Mouse (Mus musculus) liver, embryonic 14.5 days (tissue): ENCODE data around the gene Hsd17b14. TPM values are rescaled to one million over a fixed set of nuclear protein-coding genes. Genes with fewer than 3 reads are reported as not detected.

Source experiments
- ATAC-seq: fragments of 200-750 bp; cut with Nextera tagmentation; 2 replicates; pipeline ENCODE4 v1.8.0; 2017; ENCODE audit warnings: moderate number of reproducible peaks, mild to moderate bottlenecking, moderate library complexity; ENCODE audit not compliant: insufficient read depth
- DNase-seq, 3 experiments: peaks; one replicate each; pipeline ENCODE4 v3.0.0-alpha.2; 2012 to 2013; ENCODE audit warnings: low read depth in 3 of 3, low spot score in 3 of 3
- H3K27ac ChIP-seq: fragments of 300-500 bp; sonication (generic); 2 replicates; pipeline ENCODE4 v1.5.1; 2014; ENCODE audit warnings: moderate library complexity, mild to moderate bottlenecking, control low read depth, inconsistent platforms
- H3K27me3 ChIP-seq: fragments of 300-500 bp; sonication (generic); 2 replicates; pipeline ENCODE4 v1.6.1; 2014; ENCODE audit warnings: mild to moderate bottlenecking, low read length, moderate library complexity; ENCODE audit not compliant: control insufficient read depth, insufficient read depth
- H3K36me3 ChIP-seq: fragments of 300-500 bp; sonication (generic); replicated peaks from 2 replicates; pipeline ENCODE4 v1.6.1; 2014; ENCODE audit warnings: low read depth; ENCODE audit not compliant: control insufficient read depth, insufficient read depth
- H3K4me1 ChIP-seq, 2 experiments: fragments of 200-500 bp in 1 of 2; fragments of 300-500 bp in 1 of 2; sonication (generic) in 1 of 2; replicated peaks; 2 replicates each; pipeline ENCODE4 v1.6.1; 2012 to 2014; ENCODE audit warnings: antibody characterized with exemption in 1 of 2, inconsistent platforms in 1 of 2, low read length in 1 of 2; ENCODE audit not compliant: control insufficient read depth in 2 of 2, insufficient read depth in 2 of 2
- H3K4me2 ChIP-seq: fragments of 300-500 bp; sonication (generic); 2 replicates; pipeline ENCODE4 v1.6.1; 2014; ENCODE audit warnings: low read depth, mild to moderate bottlenecking, control low read depth, moderate library complexity
- H3K4me3 ChIP-seq, 2 experiments: fragments of 200-500 bp in 1 of 2; fragments of 300-500 bp in 1 of 2; sonication (generic) in 1 of 2; 2 replicates each; pipeline ENCODE4 v1.5.1; 2012 to 2014; ENCODE audit warnings: low read depth in 2 of 2, low read length in 2 of 2, mild to moderate bottlenecking in 2 of 2, control low read depth in 1 of 2, inconsistent platforms in 1 of 2, moderate library complexity in 1 of 2; ENCODE audit not compliant: insufficient read depth in 1 of 2
- H3K9ac ChIP-seq: fragments of 300-500 bp; sonication (generic); replicated peaks from 2 replicates; pipeline ENCODE4 v1.6.1; 2014; ENCODE audit warnings: mild to moderate bottlenecking, control low read depth, moderate library complexity
- H3K9me3 ChIP-seq: fragments of 300-500 bp; sonication (generic); 2 replicates; pipeline ENCODE4 v1.6.1; 2016; ENCODE audit warnings: low read length, mixed read lengths; ENCODE audit not compliant: control insufficient read depth
- CTCF ChIP-seq: IDR thresholded peaks from 2 replicates; pipeline ENCODE4 v1.5.1; 2016; ENCODE audit warnings: antibody characterized with exemption, low read depth, control low read depth
- EP300 ChIP-seq: IDR thresholded peaks from 2 replicates; pipeline ENCODE4 v1.6.1; 2016; ENCODE audit warnings: antibody characterized with exemption, low read depth
- WGBS: fragments of 180-500 bp; shearing (Covaris S2); extraction: QIAGEN DNeasy Blood & Tissue Kit; methylation state at CpG from one replicate; pipeline ENCODE4 v1.1.7; 2014; ENCODE audit not compliant: insufficient replicate concordance; 5-methylcytosine and 5-hydroxymethylcytosine counted together
- polyA plus RNA-seq, 2 experiments: library from polyadenylated mRNA; depleted of rRNA in 1 of 2; stranded (reverse) in 1 of 2; unstranded in 1 of 2; fragments of >200 nt; fragmentation: Nextera tagmentation in 1 of 2; extraction: Ambion mirVana in 1 of 2; gene quantifications; 2 replicates each; pipeline versions ENCODE4 v1.2.1 to v1.2.3; 2012 to 2014

Hsd17b14 gene
- polyA plus RNA-seq, 2 experiments: 1.2 to 2.1 TPM

DNA sequence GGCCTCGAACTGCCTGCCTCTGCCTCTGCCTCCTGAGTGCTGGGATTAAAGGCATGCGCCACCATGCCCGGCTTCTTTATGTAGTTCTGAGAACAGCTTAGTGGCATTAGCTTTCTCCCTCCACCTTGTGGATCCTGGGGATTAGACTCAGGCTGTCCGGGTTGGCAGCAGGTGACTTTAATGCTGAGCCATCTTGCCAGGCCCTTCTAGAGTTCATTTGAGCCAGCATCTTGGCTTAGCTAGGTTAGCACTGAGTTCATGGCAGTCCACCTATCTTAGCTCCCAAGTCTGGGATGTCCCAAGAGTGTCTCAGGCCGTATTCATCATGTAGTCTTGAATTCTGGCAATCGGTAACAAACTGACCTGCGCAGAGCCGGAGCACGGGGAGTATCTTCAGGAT, 10.8 kb downstream of the Hsd17b14 start:
- WGBS: 81% methylated on average over 9 of the region's 9 CpGs
- Histone ChIP-seq H3K4me3 (no peak overlapping the region), H3K27me3 (no peaks in the 10 kb centered on the region), H3K27ac (no peak overlapping the region), H3K9ac (no peak overlapping the region), H3K4me1 (peaks cover 34 to 49% of the 10 kb centered on the region in 2 experiments), H3K9me3 (no peaks in the 10 kb centered on the region), H3K4me2 (no peak overlapping the region), H3K36me3 (no peaks in the 10 kb centered on the region; the same call in 1 of the 2 replicates)
- DNase-seq (no peak), ATAC-seq (no peak)
- TF ChIP-seq EP300 (no peak), CTCF (no peak)

DNA sequence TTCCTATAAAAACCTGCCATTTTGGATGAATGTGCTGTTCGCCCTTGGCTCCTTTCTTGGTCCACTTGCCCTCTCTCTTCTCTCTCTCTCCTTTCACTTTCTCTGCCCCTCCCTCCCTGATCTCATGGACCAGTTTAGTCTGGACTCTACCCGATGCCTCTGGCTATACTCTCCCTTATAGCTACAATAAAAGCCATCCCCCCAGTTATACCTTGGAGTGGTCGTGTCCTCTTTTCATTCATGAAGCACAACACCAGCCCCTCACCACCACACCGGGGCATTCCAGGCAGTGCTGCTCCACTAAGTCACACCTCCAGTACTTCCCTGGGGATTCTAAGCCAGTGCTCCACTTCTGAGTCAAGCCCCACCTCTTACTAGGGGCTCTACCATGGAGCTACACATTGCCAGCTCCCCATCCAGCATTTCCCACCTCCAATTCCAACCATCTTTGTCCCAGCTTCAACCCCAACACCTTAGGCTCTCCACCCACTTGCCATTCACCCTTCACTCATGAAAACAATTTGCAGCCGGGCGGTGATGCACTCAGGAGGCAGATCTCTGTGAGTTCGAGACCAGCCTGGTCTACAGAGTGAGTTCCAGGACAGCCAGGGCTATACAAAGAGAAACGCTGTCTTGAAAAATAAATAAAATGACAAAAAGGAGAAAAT, 12.6 kb downstream of the Hsd17b14 start:
- ATAC-seq: no peak
- H3K36me3 ChIP-seq: no peaks in the 10 kb centered on the region; the same call in 1 of the 2 replicates
- H3K4me2 ChIP-seq: peak overlapping the region; percentile 97
- WGBS: 71% methylated on average over 8 of the region's 8 CpGs
- no peaks in the 10 kb centered on the region for H3K9me3 ChIP-seq
- H3K4me1 ChIP-seq: peaks cover 42 to 49% of the 10 kb centered on the region in 2 experiments
- H3K27ac ChIP-seq: peak overlapping the region; percentile 83
- no peaks in the 10 kb centered on the region for H3K27me3 ChIP-seq
- peak overlapping the region in 1 of 2 experiments; percentile 53; a peak in 2 of 4 replicates for H3K4me3 ChIP-seq
- no peak for DNase-seq
- no peak overlapping the region for H3K9ac ChIP-seq
- TF ChIP-seq EP300 (no peak), CTCF (no peak)

DNA sequence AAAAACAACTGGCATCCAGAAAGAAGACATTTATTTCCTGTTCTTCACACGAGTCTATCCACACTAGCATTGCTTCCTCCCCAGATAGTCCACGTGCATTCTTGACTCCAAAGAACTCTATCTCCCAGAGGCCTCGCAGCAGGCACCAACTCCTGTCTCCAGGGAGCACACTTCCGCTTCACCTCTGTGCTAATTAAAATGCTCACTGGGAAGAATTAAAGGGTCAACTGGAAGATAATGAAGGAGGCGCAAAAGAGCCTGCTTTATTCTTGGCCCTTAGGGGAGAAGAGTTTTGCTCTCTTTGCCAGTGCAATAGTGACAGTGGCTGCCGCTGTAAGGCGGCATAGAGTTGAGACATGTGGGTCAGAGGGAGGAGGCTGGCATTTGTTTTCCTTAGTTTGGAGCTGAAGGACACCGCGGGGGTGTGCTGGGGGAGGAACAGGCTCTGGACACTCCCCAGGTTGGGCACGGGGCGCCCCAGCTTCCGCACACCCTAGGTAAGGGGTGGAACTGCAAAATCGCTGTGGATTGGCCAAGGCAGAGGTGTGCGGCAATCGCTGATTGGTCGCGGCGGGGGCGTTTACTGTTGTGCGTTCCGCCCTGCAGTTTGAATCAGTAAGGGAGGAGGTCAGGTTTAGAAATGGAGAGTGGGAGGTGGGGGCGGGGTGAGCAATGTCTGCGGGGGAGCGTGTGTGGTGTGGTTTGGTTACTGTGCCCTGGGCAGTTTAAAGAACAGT, 13.3 kb downstream of the Hsd17b14 start:
- under 1% methylated on average over 24 of the region's 24 CpGs for WGBS
- Histone ChIP-seq H3K4me2 (peak overlapping the region; percentile 97), H3K4me3 (peak overlapping the region; percentile 53 to 56), H3K27ac (peak overlapping the region; percentile 83), H3K36me3 (no peaks in the 10 kb centered on the region; the same call in 1 of the 2 replicates), H3K9me3 (no peaks in the 10 kb centered on the region), H3K9ac (peak overlapping the region; percentile 71), H3K27me3 (no peaks in the 10 kb centered on the region), H3K4me1 (peaks cover 42 to 46% of the 10 kb centered on the region in 2 experiments)
- DNase-seq (peak; percentile 87 to 88 (median 88)), ATAC-seq (peak; percentile 94)
- TF ChIP-seq EP300 (no peak; the same call in 1 of the 2 replicates), CTCF (0 out of 2 replicates have a peak, but pooled peaks have one; percentile 12)

DNA sequence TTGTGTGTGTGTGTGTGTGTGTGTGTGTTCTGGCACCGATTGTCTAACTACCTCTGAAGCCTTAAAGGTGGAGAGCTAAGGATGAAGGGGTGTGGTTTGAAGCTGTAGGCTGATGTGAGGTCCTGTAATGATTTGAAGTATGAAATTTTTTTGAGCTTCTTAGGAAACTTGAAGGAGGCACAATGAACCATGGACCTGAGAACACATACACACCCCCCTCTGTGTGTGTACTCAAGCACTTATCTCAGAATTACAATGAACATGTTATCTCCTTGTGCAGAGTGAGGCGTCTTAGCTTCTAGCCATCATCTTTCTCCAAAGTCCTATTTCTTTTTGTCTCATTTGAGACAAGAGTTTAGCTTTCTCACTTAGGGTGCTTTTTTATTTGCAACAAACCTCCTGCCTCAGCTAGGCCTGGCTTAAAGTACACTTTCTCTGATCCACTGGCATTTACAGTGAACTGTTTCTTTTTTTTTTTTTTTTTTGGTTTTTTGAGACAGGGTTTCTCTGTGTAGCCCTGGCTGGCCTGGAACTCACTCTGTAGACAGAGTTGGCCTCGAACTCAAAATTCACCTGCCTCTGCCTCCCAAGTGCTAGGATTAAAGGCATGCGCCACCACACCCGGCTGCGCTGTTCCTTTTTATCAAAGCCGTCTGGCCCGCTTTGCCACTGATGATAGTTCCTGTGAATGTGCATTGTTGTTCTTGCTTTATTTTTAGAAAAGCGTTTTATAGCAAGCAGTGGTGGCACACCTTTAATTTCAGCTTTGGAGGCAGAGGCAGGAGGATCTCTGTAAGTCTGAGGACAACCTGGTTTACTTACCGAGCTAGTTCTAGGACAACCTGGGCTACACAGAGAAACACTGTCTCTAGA, 14.1 kb downstream of the Hsd17b14 start:
- no peaks in the 10 kb centered on the region; the same call in 1 of the 2 replicates for H3K36me3 ChIP-seq
- H3K9ac ChIP-seq: peak overlapping the region; percentile 15; the same call in 1 of the 2 replicates
- TF ChIP-seq CTCF (no peak), EP300 (peak; percentile 40; the same call in 1 of the 2 replicates)
- ATAC-seq (peak; percentile 68), DNase-seq (peak; percentile 53 to 56 (median 54))
- no peaks in the 10 kb centered on the region for H3K27me3 ChIP-seq
- no peaks in the 10 kb centered on the region for H3K9me3 ChIP-seq
- H3K4me2 ChIP-seq: peak overlapping the region; percentile 97
- H3K4me1 ChIP-seq: peaks cover 42 to 46% of the 10 kb centered on the region in 2 experiments
- peak overlapping the region; percentile 76 for H3K27ac ChIP-seq
- 22% methylated on average over 10 of the region's 10 CpGs for WGBS
- peak overlapping the region; percentile 10 to 53 for H3K4me3 ChIP-seq
